Mouse (Mus musculus): ENCODE measurements around the gene Timm8b. TPM values are rescaled to one million over a fixed set of nuclear protein-coding genes. Genes with fewer than 3 reads are reported as not detected.
A peak's percentile ranks its signal among the peaks of the same experiment; 100 is the strongest.

Timm8b gene
- 8.5 and 23.8 TPM in 2 replicates for polyA plus RNA-seq (2012; ENCODE audit: insufficient read depth, low replicate concordance)

DNA sequence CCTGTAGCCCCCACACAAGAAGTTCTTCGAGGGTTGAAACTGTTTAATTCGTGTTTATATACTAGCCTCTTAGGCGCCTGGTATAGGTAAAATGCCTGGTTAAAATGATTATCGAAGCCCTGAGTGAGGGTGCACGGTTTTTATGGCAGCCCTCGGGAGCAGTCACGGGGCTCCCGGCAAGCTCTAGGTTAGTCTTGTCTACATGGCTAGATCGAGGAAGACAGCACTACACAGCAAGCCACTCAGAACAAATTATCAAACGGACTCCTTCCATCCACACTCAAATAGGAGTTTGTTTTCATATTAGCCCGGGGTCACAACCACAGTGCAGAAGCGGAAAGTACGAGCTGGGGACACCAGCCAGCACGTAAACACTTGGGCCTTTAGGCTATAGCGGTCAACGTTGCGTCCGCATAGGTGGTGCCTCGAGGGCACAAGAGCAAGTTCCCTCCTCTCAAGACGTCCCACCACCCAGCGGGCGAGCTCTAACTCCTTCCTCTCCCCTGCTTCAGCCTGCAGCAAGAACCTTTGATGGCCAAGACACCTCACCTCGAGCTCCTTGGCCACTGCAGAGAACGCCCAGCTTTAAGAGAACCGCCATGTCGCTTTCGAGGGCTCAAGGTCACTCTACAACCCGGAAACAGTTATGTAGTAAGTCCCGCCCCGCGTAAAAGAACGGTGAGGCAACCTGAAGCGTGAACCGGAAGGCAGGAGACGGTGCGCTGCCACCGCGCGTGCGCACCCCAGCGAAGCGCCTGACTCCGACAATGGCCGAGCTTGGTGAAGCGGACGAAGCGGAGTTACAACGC lies at the start of gene Timm8b, which contains the start of gene Sdhd:
Gene Timm8b (plus strand): TSS at position 722 of the 809 bp plus-strand sequence.
Gene Sdhd (minus strand): TSS at position 624 of the 809 bp plus-strand sequence.
- peaks cover 53% of the 10 kb centered on the region for H3K36me3 ChIP-seq (replicated peaks; ENCODE audit: low read length)
- peaks cover 48% of the 10 kb centered on the region for H3K4me1 ChIP-seq

DNA sequence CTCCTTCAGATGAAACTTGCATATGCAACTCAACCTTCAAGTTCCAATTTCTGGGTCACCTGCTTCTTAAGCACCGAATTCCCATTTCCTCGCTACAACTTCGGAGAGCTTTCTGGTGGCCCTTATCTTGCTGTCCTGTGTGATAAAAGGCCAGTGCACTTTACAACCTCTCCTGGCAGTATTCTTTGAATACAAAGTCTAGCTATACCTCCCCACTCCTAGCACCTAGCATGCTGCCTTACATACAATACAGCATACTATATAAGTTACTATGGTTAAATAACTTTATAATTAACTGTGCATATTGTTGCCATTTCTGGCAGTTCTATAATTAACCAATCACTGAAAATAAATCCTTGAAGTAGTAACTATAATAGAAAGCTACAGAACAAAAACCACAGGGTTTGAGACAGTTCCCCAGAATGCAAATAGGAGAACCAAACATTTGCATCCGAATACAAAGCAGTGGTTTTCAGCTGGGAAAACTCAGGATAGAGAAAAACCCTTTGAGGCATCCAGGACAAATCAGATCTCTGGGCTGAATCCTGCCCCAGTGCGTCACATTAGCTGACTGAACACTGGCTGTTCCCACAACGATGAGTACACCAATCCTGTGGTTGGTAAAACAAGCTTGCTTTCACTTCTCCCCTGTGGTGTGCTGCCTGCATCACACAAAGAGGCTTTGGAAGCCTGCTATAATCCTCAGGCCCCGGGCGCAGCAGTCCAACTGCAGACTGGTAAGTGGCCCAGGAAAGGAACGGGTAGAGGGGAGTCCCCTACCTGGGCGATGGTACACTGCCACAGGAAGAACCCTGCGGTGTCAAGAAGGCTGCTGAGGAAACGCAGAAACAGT lies 49.2 kb upstream of the Timm8b start, which contains the start of gene Il18:
Gene Il18 (plus strand): TSS at position 587 of the 853 bp plus-strand sequence.
- Histone ChIP-seq H3K4me1 (peaks cover 9% of the 10 kb centered on the region), H3K27me3 (replicated peaks) (no peaks in the 10 kb centered on the region), H3K4me3 (replicated peaks) (peak within 1 kb of the TSS; percentile 84), H3K9me3 (no peaks in the 10 kb centered on the region), H3K36me3 (replicated peaks; ENCODE audit: low read length) (no peaks in the 10 kb centered on the region)
- no peak for TF ChIP-seq GATA1 (IDR thresholded peaks at IDR 0.05; ENCODE audit: borderline replicate concordance, low read length)
- TF ChIP-seq FLI1 (IDR thresholded peaks at IDR 0.05; ENCODE audit: low read length) = no peak

More for the DNA sequence above, at the start of gene Timm8b, which contains the start of gene Sdhd:
- TF ChIP-seq GATA1 (IDR thresholded peaks at IDR 0.05; ENCODE audit: borderline replicate concordance, low read length) (no peak), FLI1 (IDR thresholded peaks at IDR 0.05; ENCODE audit: low read length) (no peak)
- H3K9me3 ChIP-seq = no peaks in the 10 kb centered on the region
- H3K4me3 ChIP-seq (replicated peaks) = peak within 1 kb of the TSS; percentile 99
- no peaks in the 10 kb centered on the region for H3K27me3 ChIP-seq (replicated peaks)

DNA sequence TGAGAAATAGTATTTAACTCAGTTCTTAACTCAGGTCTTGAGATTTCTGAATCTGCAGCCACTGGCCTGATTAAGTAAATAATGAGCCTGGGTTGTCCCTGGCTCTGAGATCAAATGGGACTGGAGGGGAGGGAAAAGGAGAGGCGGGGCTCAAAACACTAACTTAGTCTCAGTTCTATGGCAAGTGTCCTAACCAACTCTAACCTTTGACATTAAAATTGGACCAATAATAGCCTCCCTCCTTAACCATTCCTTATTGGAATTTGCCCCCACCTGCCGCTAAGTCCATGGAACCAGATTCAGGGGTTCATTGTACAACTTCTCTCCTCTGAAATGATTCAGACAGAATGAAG lies 48.6 kb upstream of the Timm8b start, which contains the start of gene Bco2:
Gene Bco2 (minus strand): TSS at position 88 of the 353 bp plus-strand sequence.
- Histone ChIP-seq H3K4me1 (peaks cover 9% of the 10 kb centered on the region), H3K4me3 (replicated peaks) (peak within 1 kb of the TSS; percentile 84), H3K36me3 (replicated peaks; ENCODE audit: low read length) (no peaks in the 10 kb centered on the region), H3K9me3 (no peaks in the 10 kb centered on the region), H3K27me3 (replicated peaks) (no peaks in the 10 kb centered on the region)
- TF ChIP-seq FLI1 (IDR thresholded peaks at IDR 0.05; ENCODE audit: low read length) (no peak), GATA1 (IDR thresholded peaks at IDR 0.05; ENCODE audit: borderline replicate concordance, low read length) (no peak)

DNA sequence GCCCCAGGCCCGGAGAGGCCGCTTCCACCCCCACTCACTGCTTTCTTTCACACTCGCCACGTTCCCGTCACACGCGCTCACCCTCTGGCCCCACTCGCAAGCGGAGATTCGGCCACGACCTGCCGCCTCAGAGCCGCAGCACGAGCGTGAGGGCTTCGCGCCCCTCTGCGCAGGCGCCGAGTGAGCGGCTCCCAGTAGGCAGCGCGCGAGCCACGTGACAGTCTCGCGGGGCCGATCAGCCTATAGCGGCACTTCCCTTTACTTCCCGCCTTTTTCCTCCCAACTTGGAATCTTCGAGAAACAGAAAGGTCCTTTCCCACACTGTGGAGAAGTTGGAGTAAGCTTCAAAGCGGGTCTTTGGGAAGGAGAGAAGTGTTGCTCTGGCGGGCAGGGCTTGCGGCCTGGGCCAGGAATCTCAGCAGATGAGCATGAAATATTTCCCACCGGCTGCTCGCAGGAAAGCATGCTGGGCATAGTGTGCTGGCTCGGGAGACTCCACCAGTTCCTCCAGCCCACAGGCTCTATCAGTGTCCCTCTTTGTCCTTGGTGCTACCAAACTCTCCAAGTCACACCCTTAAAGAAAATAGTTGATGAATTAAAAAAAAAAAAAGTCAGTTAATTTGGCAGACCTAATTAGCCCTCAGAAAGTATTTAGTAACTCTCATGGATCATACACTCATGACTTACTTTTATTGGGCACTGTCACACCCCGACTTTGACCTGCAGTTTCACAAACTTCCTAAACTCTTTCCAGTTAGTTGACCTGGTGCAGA lies 42.4 kb upstream of the Timm8b start, which contains the start of gene Tex12:
Gene Tex12 (minus strand): TSS at position 181 of the 773 bp plus-strand sequence.
- TF ChIP-seq FLI1 (IDR thresholded peaks at IDR 0.05; ENCODE audit: low read length) = no peak
- no peak for TF ChIP-seq GATA1 (IDR thresholded peaks at IDR 0.05; ENCODE audit: borderline replicate concordance, low read length)
- peaks cover 7% of the 10 kb centered on the region; the same call in 1 of the 2 replicates for H3K9me3 ChIP-seq
- no peak within 1 kb of the TSS for H3K4me3 ChIP-seq (replicated peaks)
- no peaks in the 10 kb centered on the region for H3K36me3 ChIP-seq (replicated peaks; ENCODE audit: low read length)
- no peaks in the 10 kb centered on the region for H3K4me1 ChIP-seq
- H3K27me3 ChIP-seq (replicated peaks) = no peaks in the 10 kb centered on the region

DNA sequence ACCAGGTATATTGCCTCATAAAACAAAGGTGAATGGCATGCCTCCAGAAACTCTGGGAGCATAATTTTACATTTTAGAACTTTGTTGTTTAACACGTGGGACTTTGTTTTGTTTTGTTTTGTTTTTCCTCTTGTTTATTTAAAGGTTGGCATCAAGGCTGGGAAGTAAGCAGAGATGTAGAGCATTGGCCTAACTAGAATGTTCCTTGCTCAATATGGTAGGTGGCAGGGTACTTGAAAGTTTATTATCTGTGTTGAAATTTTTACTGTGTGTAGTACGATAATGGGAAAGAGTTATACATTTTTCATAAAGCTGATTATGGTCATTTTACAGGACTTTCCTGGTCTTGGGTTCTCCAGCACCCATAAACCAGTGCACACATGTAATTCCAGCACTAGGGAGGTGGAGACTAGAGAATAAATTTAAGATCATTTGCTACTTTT lies 41.8 kb upstream of the Timm8b start:
- Histone ChIP-seq H3K4me1 (no peaks in the 10 kb centered on the region), H3K36me3 (replicated peaks; ENCODE audit: low read length) (no peaks in the 10 kb centered on the region), H3K27me3 (replicated peaks) (no peaks in the 10 kb centered on the region), H3K9me3 (peaks cover 7% of the 10 kb centered on the region; the same call in 1 of the 2 replicates), H3K4me3 (replicated peaks) (no peak overlapping the region)
- TF ChIP-seq FLI1 (IDR thresholded peaks at IDR 0.05; ENCODE audit: low read length) (no peak), GATA1 (IDR thresholded peaks at IDR 0.05; ENCODE audit: borderline replicate concordance, low read length) (no peak)

DNA sequence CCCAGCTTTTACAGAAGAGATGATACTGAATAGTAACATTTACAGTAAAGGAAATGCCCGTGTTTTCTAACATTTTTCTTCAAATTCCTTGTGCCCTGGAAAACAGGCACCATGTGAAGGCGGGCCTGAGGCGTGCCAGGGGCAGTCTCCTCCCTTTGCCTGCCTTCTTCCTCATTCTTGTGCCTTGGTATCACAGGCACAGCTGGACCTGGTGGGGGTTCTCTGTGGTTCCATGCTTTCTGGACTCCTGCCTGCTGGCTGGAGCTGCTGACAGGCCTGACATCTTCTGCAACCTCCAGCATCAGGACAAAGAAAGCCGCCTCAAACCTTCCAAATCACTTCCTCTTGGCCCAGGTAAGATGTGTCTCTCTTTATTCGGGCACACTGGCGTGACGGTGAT lies 38.5 kb upstream of the Timm8b start:
- Histone ChIP-seq H3K4me1 (peaks cover 3% of the 10 kb centered on the region; the same call in 1 of the 2 replicates), H3K9me3 (peaks cover 7% of the 10 kb centered on the region; the same call in 1 of the 2 replicates), H3K36me3 (replicated peaks; ENCODE audit: low read length) (no peaks in the 10 kb centered on the region), H3K4me3 (replicated peaks) (no peak overlapping the region), H3K27me3 (replicated peaks) (no peaks in the 10 kb centered on the region)
- TF ChIP-seq FLI1 (IDR thresholded peaks at IDR 0.05; ENCODE audit: low read length) (no peak), GATA1 (IDR thresholded peaks at IDR 0.05; ENCODE audit: borderline replicate concordance, low read length) (no peak)

DNA sequence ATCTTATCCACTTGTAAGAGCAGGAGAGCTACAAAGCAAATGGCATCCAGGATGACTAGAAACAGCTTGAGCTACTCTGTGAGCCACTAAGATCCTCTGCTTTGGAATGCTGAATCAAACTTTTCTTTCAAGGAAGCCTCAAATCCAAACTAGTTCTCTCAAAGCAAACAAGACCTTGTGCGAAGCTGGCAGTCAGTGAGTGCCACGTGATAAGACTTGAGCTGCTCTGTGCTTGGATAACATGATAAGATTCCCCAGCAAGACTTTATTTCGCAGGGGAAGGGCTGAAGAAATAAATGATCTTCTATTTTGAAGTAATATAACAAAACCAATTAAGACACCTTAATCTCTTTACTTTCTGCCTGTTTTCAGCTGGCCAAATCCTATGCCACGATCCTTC lies 37.8 kb upstream of the Timm8b start:
- Histone ChIP-seq H3K4me3 (replicated peaks) (no peak overlapping the region), H3K36me3 (replicated peaks; ENCODE audit: low read length) (no peaks in the 10 kb centered on the region), H3K4me1 (peaks cover 4% of the 10 kb centered on the region; the same call in 1 of the 2 replicates), H3K9me3 (peaks cover 4% of the 10 kb centered on the region; the same call in 1 of the 2 replicates), H3K27me3 (replicated peaks) (no peaks in the 10 kb centered on the region)
- TF ChIP-seq FLI1 (IDR thresholded peaks at IDR 0.05; ENCODE audit: low read length) = no peak

DNA sequence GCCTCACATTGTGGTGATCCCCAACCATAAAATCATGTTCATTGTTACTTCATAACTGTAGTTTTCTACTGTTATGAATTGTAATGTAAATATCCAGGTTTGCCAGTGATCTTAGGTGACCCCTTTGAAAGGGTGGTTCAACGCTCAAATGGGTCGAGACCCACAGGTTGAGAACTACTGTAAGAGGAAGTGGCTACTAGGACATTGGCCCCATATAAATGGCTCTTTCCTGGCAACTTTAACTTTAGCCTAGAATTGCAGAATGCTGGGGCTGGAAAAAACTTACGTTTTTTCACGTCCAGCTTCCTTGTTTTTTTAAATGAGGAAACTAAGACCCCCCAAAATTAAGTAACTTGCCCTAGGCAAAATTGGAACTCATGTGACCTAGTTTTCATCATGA lies 36.3 kb upstream of the Timm8b start:
- Histone ChIP-seq H3K9me3 (no peaks in the 10 kb centered on the region), H3K4me3 (replicated peaks) (no peak overlapping the region), H3K4me1 (peaks cover 4% of the 10 kb centered on the region; the same call in 1 of the 2 replicates), H3K36me3 (replicated peaks; ENCODE audit: low read length) (no peaks in the 10 kb centered on the region), H3K27me3 (replicated peaks) (no peaks in the 10 kb centered on the region)
- TF ChIP-seq GATA1 (IDR thresholded peaks at IDR 0.05; ENCODE audit: borderline replicate concordance, low read length) = no peak
- no peak for TF ChIP-seq FLI1 (IDR thresholded peaks at IDR 0.05; ENCODE audit: low read length)

DNA sequence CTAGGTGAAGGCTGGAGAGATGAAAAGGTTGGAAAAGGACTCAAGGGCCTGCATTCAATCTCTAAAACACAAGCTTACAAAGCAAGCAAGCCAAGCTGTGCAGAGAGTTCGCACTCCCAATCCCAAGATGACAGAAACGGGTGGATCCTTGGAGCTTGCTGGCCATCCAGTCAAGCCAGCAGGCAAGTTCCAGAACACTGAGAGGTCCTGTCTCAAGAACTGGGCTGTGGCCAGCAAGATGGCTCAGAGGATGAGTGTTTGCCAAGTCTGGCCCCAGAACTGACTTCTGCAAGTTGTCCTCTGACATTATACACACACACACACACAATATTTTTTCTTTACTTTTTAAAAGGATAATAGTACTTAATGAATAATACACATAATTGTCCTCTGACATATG lies 35.8 kb upstream of the Timm8b start:
- TF ChIP-seq FLI1 (IDR thresholded peaks at IDR 0.05; ENCODE audit: low read length) (no peak), GATA1 (IDR thresholded peaks at IDR 0.05; ENCODE audit: borderline replicate concordance, low read length) (no peak)
- H3K9me3 ChIP-seq = no peaks in the 10 kb centered on the region
- H3K36me3 ChIP-seq (replicated peaks; ENCODE audit: low read length) = no peaks in the 10 kb centered on the region
- peaks cover 4% of the 10 kb centered on the region; the same call in 1 of the 2 replicates for H3K4me1 ChIP-seq
- no peaks in the 10 kb centered on the region for H3K27me3 ChIP-seq (replicated peaks)
- no peak overlapping the region for H3K4me3 ChIP-seq (replicated peaks)

All from megakaryocyte, embryonic 14.5 days (primary cell).